Mouse (Mus musculus): ENCODE results near the gene Zbtb41. TPM values are rescaled to one million over a fixed set of nuclear protein-coding genes. Genes with fewer than 3 reads are reported as not detected.
A peak's percentile ranks its signal among the peaks of the same experiment; 100 is the strongest.

Gene Zbtb41
- total RNA-seq, 2 experiments from 2014 or later, result 22.9 to 23.2 TPM

DNA sequence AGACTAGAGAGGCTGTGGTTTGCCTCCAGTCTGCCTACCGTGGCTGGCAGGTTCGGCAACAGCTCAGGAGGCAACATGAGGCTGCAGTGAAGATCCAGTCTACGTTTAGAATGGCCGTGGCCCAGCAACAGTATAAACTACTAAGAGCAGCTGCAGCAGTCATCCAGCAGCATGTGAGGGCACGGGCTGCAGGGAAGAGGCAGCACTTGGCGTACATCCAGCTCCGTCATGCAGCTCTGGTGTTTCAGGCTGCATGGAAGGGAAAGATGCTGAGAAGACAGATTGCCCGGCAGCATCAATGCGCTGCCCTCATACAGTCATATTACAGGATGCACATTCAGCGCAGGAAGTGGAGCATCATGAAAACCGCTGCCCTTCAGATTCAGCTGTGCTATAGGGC is 56.8 kb downstream of the Zbtb41 start:
- DNase-seq, result no peak

DNA sequence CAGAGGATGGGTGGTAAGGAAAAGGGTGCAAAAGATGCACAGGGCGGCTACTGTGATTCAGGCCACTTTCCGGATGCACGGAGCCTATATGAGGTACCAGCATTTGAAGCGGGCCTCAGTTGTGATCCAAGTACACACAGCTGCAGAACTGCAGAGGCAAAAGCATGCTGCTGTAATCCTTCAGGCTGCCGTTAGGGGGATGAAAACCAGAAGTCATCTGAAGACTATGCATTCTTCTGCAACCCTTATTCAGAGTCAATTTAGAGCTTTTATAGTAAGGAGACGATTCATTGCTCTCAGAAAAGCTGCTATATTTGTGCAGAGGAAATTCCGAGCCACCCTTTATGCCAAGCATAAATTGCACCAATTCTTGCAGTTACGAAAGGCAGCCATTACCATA is 58.2 kb downstream of the Zbtb41 start:
- DNase-seq, result no peak

DNA sequence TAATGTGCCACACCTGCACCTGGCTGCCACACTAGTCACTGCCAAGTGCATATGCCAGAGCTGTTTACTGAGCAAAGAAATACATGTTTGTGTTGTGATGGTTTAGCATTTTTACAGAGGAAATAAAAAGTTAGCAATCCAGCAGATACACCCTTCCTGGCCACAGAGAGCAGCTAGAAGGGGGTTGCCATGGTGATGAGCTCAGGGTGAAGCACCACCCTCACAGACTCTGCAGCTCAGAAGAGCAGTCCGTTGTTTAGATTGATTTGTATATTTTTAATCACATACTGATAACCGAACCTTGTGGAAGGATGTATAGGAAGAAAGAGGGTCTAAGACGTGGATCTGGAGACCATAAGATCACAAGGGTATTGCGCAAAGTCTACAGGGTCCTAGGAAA is 59.1 kb downstream of the Zbtb41 start:
- DNase-seq, result no peak

DNA sequence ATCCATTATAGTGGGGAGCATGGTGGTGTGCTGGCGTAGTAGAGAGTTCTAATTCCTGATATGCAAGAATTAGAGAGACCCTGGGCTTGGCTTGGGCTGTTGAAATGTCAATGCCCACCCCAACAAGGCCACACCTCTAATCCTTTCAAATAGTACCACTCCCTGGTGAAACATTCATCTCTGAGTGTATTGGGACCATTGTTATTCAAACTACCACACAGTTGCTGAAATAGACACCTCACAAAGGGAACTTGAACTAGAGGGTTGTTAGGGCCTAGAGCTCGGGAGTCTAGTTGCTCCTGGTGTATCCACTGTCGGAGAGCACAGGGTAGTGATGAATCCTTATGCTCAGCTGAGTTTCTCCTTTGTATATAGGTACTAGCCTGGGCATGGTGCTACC is 72.5 kb downstream of the Zbtb41 start:
- no peak for DNase-seq

DNA sequence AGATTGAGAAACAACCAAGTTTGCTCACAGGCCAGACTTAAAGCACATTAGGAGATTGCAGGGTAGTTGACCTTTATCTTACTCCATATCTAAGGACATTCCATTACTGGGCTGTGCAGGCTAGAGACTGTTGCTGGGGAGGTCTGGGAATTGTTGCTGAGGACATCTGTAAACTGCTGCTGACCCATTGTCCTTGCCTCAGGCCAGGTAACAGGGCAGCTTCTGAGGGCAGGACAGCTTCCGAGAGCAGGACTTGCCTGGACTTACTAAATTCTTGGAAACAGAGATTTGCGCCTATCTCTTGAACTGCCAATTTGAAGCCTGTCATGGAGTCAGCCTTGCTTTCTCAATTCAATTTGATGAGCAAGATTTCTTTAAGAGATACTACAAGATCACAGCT is 73.3 kb downstream of the Zbtb41 start:
- DNase-seq, result no peak

DNA sequence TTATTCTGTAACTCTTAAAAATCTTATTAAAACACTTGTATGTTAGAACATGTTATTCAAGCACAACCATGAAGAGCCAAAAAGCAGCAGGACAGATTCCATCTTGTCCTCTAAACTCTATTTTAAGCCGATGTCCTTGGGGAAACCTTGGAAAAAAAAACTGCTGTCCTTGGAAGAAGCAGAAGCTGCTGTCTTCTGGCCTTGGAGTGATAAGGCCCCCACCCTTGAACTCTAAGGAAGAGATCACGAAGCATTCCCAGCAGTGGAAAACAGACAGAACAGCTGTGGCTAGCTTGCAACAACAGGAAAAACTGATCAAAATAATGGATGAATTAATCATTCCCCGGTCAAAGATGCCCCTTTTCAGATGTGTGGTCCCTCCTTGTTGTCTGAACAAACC is 74.1 kb downstream of the Zbtb41 start:
- DNase-seq, result peak; percentile 5 to 27

DNA sequence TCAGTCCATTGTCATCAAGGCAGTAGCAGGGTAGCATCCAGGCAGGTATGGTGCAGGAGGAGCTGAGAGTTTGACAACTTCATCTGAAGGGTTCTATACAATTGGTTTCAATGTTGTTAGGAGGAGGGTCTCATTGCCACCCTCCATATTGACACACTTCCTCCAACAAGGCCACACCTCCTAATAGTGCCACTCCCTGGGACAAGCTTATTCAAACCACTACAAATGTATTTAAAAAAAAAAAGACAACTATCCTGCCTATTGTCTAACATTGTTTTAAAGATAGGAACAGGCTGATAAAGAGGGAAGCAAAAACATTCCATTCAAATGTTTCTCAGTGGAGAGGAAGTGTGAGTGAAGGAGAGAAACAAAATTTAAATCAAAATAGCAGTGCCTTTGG is 77.7 kb downstream of the Zbtb41 start:
- DNase-seq, result no peak

DNA sequence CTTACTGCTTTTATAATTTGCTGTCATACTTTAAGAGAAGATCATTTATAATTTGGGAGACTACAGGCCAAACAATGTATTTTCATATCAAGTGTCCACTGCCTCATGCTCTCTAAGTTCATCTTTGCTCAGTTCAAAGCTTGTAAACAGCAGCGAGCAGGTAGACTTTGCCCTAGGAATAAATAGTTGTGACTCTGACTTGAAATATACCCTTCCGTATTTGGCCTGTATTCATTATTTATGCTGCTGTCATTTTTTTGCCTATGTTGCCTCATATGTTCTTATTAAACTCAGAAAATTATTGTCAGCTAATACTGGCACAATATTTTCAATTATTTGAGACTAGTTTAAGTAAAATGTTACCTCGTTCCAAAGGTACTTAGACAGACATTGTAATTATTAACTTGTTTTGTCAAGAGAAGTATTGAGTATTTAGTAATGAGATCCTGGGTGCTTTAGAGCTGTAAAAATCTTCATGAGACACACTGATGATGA is 79.2 kb downstream of the Zbtb41 start, which contains the start of gene F13b:
TSS of gene F13b (plus strand) at position 445 of the 495 bp plus-strand sequence.
- no peak for DNase-seq

Other genes with a start within 250 kb of the Zbtb41 start
- gene Crb1, start 45.2 kb upstream of the Zbtb41 start, total RNA-seq (2021), result under 1 TPM; 0.42 to 0.51 TPM
- under 1 TPM; 0.35 to 0.36 TPM for gene Aspm, start 32.5 kb downstream of the Zbtb41 start, total RNA-seq (2021)
- gene F13b, start 79.4 kb downstream of the Zbtb41 start, total RNA-seq (2021), result not detected
- not detected for gene Cfhr1, start 138.0 kb downstream of the Zbtb41 start, total RNA-seq (2021)

Data from heart, adult 18-20 months (tissue).